Mouse (Mus musculus) embryonic facial prominence, embryonic 11.5 days (tissue): ENCODE data around the gene Snx5. TPM values are rescaled to one million over a fixed set of nuclear protein-coding genes. Genes with fewer than 3 reads are reported as not detected.

Experiments used
- ATAC-seq: fragments of 200-750 bp; cut with Nextera tagmentation; replicated peaks from 2 replicates; pipeline ENCODE4 v1.8.0; 2017; ENCODE audit warnings: low read depth; ENCODE audit not compliant: insufficient number of reproducible peaks, low FRiP score, low TSS enrichment
- DNase-seq: peaks from one replicate; pipeline ENCODE4 v3.0.0-alpha.2; 2015; ENCODE audit warnings: low spot score
- H3K27ac ChIP-seq: fragments of 300-500 bp; sonication (generic); replicated peaks from 2 replicates; pipeline ENCODE4 v1.5.1; 2014; ENCODE audit warnings: mild to moderate bottlenecking, low read depth, low read length, control low read depth
- H3K27me3 ChIP-seq: fragments of 300-500 bp; sonication (generic); 2 replicates; pipeline ENCODE4 v1.6.1; 2014; ENCODE audit warnings: mild to moderate bottlenecking, low read length, moderate library complexity, mixed read lengths; ENCODE audit not compliant: control insufficient read depth, insufficient read depth
- H3K36me3 ChIP-seq: fragments of 300-500 bp; sonication (generic); replicated peaks from 2 replicates; pipeline ENCODE4 v1.6.1; 2014; ENCODE audit warnings: low read depth, mild to moderate bottlenecking, low read length, moderate library complexity, mixed read lengths; ENCODE audit not compliant: control insufficient read depth, insufficient read depth
- H3K4me1 ChIP-seq: fragments of 300-500 bp; sonication (generic); 2 replicates; pipeline ENCODE4 v1.6.1; 2014; ENCODE audit warnings: low read length, mixed read lengths; ENCODE audit not compliant: control insufficient read depth, insufficient read depth
- H3K4me2 ChIP-seq: fragments of 300-500 bp; sonication (generic); 2 replicates; pipeline ENCODE4 v1.6.1; 2014; ENCODE audit warnings: low read depth, mild to moderate bottlenecking, control low read depth, low read length, moderate library complexity
- H3K4me3 ChIP-seq: fragments of 300-500 bp; sonication (generic); 2 replicates; pipeline ENCODE4 v1.5.1; 2014; ENCODE audit warnings: low read depth, low read length, control low read depth
- H3K9ac ChIP-seq: fragments of 300-500 bp; sonication (generic); replicated peaks from 2 replicates; pipeline ENCODE4 v1.6.1; 2014; ENCODE audit warnings: mild to moderate bottlenecking, control low read depth, low read length
- H3K9me3 ChIP-seq: fragments of 300-500 bp; sonication (generic); replicated peaks from 2 replicates; pipeline ENCODE4 v1.6.1; 2016; ENCODE audit warnings: mild to moderate bottlenecking, low read length, inconsistent platforms, mixed read lengths; ENCODE audit not compliant: control insufficient read depth
- WGBS: fragments of 180-500 bp; shearing (Covaris S2); extraction: QIAGEN DNeasy Blood & Tissue Kit; methylation state at CpG from one replicate; pipeline ENCODE4 v1.1.7; 2014; 5-methylcytosine and 5-hydroxymethylcytosine counted together
- polyA plus RNA-seq: library from polyadenylated mRNA; unstranded; fragments of >200 nt; fragmentation: Nextera tagmentation; extraction: Ambion mirVana; gene quantifications from 2 replicates; pipeline ENCODE4 v1.2.1, GENCODE M21; 2014

The Snx5 gene
- polyA plus RNA-seq, 1 experiment from 2014 or later, result 148 TPM

DNA sequence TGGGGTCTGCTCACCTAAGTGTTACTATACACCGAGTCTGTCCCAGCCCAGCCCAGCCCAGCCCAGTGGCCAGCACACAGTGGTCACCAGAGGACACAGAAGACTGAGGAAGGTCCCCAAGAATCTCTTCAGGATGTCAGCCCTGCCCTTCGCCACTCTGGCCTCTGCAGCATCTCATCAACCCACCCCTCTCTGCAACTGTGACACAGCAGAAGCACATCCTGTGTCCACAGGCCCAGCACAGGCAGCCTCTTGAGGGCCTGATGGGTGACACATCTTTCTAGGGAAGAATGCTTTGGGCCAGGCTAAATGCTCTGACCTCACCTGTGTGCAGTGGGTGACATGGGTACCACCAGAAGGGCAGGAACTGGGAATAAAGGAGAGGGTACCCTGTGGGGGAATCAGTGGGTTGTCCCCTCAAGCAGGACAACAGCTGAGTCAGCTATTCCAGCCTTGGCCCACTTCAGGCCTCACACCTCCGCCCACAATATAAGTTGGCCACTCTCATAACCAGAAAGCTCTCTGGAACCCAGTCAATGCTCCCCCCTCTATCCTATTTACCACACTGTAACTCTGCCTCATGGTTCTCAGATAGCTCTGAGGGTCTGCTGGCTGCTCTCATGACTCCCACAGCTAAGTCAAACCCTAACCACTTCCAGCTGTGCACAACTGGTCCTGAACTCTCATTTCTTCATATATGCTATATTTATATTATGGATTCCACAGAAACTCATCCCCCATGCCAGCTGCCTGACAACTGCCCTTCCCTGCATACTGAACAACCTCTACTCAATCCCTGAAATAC lies 30.4 kb downstream of the Snx5 start:
- Histone ChIP-seq H3K36me3 (no peaks in the 10 kb centered on the region), H3K27me3 (no peaks in the 10 kb centered on the region), H3K4me2 (no peak overlapping the region), H3K4me3 (no peak overlapping the region), H3K9me3 (no peaks in the 10 kb centered on the region), H3K9ac (no peak overlapping the region), H3K27ac (no peak overlapping the region), H3K4me1 (no peaks in the 10 kb centered on the region)
- DNase-seq, result peak; percentile 69
- WGBS, result 84% methylated on average over 3 of the region's 3 CpGs
- peak; percentile 40; the same call in 1 of the 2 replicates for ATAC-seq

DNA sequence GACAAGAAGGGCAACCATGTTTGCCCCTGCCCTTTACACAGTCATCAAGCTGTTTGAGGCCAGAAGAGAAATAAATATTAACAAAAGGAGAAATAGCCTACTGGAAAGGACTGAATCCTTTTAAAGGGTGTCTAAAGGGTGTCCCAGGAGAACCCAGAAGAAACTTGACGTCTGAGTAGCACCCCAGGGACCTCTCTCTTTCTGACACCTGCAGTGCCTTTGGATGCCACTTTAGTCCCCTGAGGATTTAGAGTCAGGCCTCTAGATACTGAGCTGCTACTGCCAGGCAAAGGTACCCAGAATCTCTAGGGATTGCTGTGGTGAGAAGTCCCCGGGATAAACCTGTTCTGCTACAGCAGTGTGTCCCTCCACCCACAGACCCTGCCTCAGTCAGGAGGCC lies 31.4 kb downstream of the Snx5 start:
- Histone ChIP-seq H3K27me3 (no peaks in the 10 kb centered on the region), H3K4me1 (no peaks in the 10 kb centered on the region), H3K9ac (no peak overlapping the region), H3K4me3 (no peak overlapping the region), H3K27ac (no peak overlapping the region), H3K36me3 (no peaks in the 10 kb centered on the region), H3K4me2 (no peak overlapping the region), H3K9me3 (no peaks in the 10 kb centered on the region)
- no peak for DNase-seq
- WGBS, result 50% methylated on average over 2 of the region's 2 CpGs
- ATAC-seq, result no peak

DNA sequence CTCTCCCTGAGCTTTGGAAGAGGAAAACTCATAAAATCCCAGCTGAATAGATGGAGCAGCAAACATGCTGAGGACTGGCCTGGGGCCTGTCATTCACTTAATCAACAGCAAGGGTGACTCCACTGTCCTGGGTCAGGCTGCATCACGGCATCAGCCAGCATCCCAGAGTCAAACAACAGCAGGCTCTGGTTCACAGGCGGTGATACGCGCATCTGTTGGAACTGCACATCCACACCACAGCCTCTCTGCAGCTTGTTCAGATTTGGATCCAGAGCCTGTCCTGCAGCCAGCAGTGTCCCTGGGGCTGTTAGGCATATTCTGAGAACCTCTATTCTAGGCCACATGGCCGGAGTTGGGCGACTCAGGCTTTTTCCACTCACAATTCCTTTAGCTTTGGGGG lies 32.4 kb downstream of the Snx5 start:
- no peak overlapping the region for H3K4me2 ChIP-seq
- no peak overlapping the region for H3K27ac ChIP-seq
- no peaks in the 10 kb centered on the region for H3K27me3 ChIP-seq
- H3K36me3 ChIP-seq, result no peaks in the 10 kb centered on the region
- H3K9me3 ChIP-seq, result no peaks in the 10 kb centered on the region
- no peak overlapping the region for H3K9ac ChIP-seq
- no peak overlapping the region for H3K4me3 ChIP-seq
- H3K4me1 ChIP-seq, result no peaks in the 10 kb centered on the region
- 80% methylated on average over 6 of the region's 6 CpGs for WGBS
- DNase-seq, result no peak
- no peak for ATAC-seq

DNA sequence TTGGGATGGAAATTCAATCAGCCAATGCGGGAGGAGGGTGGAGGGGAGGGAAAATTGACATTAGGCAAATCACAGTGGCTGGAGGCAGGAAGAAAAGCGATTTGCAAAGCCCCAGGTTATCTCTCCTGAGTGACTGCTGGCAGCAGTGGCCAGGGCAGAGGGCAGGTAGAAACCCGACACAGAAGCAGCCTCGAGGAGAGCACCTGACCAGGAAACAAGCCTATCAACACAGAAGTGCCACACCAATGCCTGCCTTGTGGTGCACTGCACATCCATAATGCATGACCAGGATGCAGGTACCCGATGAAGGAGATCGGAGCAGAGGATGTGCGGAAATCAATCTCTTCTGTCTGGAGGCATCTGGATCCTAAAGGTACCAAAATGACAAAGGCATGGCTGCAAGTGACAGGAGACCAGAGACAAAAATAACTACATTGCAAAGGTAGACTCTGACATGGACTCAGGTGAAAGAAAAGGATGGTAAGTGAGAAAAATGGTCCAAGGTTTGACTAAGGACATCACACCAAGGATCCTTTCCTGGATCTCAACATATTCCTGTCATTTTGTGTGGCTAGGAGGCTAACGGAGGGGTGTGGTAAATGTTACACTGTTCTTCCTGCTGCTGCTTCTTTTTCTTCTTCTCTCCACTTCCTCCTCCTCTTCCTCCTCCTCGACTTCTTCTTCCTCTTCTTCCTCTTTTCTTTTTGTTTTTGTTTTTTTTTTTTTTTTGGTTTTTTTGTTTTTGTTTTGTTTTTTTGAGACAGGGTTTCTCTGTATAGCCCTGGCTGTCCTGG lies 33.7 kb downstream of the Snx5 start:
- H3K4me1 ChIP-seq, result no peaks in the 10 kb centered on the region
- ATAC-seq, result no peak
- H3K9me3 ChIP-seq, result no peaks in the 10 kb centered on the region

DNA sequence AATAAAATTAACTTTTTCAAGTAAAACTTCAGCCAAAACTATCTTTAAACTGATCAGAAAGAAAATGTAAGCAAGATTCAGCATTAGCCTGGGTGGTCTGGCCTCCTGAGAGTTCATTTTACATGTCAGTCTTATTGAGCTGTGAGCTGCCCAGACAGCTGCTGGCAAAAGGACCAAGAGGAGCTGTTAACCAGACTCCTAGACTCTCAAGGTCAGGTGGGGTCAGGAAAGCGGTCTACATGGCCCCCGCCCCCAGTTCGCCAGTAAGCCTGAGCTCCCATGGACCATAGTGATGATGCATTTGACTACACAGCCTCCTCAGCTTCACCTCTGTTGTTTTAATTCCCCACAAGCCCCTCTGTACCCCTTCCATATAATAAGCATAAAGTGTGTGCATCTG lies 34.9 kb downstream of the Snx5 start:
- Histone ChIP-seq H3K4me2 (no peak overlapping the region), H3K9ac (no peak overlapping the region), H3K27me3 (no peaks in the 10 kb centered on the region), H3K27ac (no peak overlapping the region), H3K4me3 (no peak overlapping the region), H3K36me3 (no peaks in the 10 kb centered on the region), H3K4me1 (no peaks in the 10 kb centered on the region), H3K9me3 (no peaks in the 10 kb centered on the region)
- DNase-seq (peak; percentile 42), ATAC-seq (no peak)
- 47% methylated on average over 3 of the region's 3 CpGs for WGBS

More for the DNA sequence above, 33.7 kb downstream of the Snx5 start:
- H3K27ac ChIP-seq, result no peak overlapping the region
- H3K36me3 ChIP-seq, result no peaks in the 10 kb centered on the region
- H3K27me3 ChIP-seq, result no peaks in the 10 kb centered on the region
- 61% methylated on average over 9 of the region's 9 CpGs for WGBS
- H3K4me2 ChIP-seq, result no peak overlapping the region
- no peak overlapping the region for H3K4me3 ChIP-seq
- DNase-seq, result no peak
- H3K9ac ChIP-seq, result no peak overlapping the region

DNA sequence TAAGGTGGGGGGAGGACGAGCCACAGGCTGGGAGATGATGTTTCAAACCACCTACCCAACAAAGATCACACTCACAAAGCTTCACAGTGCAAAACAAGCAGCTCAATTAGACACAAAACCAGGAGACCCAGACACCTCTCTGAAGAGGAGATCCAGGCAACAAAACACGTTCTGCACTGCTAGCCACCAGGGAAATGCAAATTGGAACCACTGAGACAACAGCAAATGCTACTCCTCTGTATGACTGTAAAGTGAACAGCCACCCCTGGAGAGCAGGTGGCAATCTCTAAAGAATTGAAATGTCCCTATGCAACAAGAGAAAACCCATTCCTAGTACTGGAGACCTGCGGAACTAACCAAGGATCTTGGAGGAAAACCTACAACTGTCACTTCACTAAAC lies 37.2 kb downstream of the Snx5 start:
- 65% methylated on average over 3 of the region's 3 CpGs for WGBS
- Histone ChIP-seq H3K36me3 (no peaks in the 10 kb centered on the region), H3K27ac (no peak overlapping the region), H3K4me2 (no peak overlapping the region), H3K4me3 (no peak overlapping the region), H3K4me1 (no peaks in the 10 kb centered on the region), H3K9ac (no peak overlapping the region), H3K27me3 (no peaks in the 10 kb centered on the region), H3K9me3 (no peaks in the 10 kb centered on the region)
- no peak for DNase-seq
- no peak for ATAC-seq

DNA sequence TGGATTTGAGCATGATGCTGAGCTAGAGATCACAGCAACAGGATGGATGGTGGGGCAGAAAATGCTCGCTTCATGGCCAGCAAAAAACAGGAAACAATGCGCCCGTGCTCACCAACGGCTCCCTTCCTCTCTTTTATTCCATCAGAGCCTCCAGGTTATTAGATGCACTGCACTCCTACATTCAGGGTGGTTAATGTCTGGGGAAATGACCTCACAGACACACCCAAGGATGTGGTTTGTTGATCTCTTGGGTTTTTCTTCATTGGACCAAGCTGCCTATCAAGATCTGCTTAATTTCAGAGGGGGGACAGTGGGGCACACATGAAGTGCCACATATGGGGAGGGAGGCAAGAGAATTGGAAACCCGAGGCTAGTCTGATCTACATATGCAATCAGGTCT lies 39.6 kb downstream of the Snx5 start:
- Histone ChIP-seq H3K27ac (no peak overlapping the region), H3K4me2 (no peak overlapping the region), H3K4me1 (no peaks in the 10 kb centered on the region), H3K36me3 (no peaks in the 10 kb centered on the region), H3K9me3 (no peaks in the 10 kb centered on the region), H3K27me3 (no peaks in the 10 kb centered on the region), H3K4me3 (no peak overlapping the region), H3K9ac (no peak overlapping the region)
- ATAC-seq (no peak), DNase-seq (no peak)
- WGBS, result 85% methylated on average over 5 of the region's 5 CpGs

DNA sequence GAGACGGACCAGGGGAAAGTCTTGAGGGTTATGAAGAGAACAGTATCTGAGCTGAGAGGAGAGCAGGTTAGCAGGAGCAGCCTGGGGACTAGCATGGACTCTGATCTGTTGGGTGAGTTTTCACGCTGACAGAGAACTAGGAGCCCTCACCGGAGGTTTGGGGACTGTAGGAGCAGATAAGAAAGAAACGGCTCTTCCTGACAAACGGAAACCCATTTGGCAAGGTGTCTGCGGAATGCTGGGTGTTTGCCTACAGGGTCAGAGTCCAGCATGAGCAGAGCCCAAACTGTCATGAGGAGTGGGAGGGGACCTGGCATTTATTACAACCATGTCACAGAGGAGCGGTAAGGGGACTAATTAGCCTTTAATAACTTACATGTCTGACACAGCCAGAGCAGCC lies 40.2 kb downstream of the Snx5 start:
- no peak overlapping the region for H3K4me3 ChIP-seq
- no peak for ATAC-seq
- DNase-seq, result no peak
- no peak overlapping the region for H3K27ac ChIP-seq
- H3K9ac ChIP-seq, result no peak overlapping the region
- H3K27me3 ChIP-seq, result no peaks in the 10 kb centered on the region
- no peaks in the 10 kb centered on the region for H3K36me3 ChIP-seq
- H3K4me2 ChIP-seq, result no peak overlapping the region
- H3K4me1 ChIP-seq, result no peaks in the 10 kb centered on the region
- 59% methylated on average over 7 of the region's 7 CpGs for WGBS
- H3K9me3 ChIP-seq, result no peaks in the 10 kb centered on the region
